Mouse (Mus musculus) bone marrow macrophage, adult 2 months (primary cell): ENCODE measurements around the gene Arid3b. TPM values are rescaled to one million over a fixed set of nuclear protein-coding genes. Genes with fewer than 3 reads are reported as not detected.

Source experiments
- H3K27ac ChIP-seq: 2 replicates; pipeline ENCODE4 v1.5.1; 2012; ENCODE audit warnings: low read depth, low read length; ENCODE audit not compliant: insufficient read depth
- H3K4me1 ChIP-seq: 2 replicates; pipeline ENCODE4 v1.6.1; 2012; ENCODE audit warnings: low read length; ENCODE audit not compliant: control insufficient read depth, insufficient read depth
- H3K4me3 ChIP-seq: 2 replicates; pipeline ENCODE4 v1.5.1; 2012; ENCODE audit warnings: mild to moderate bottlenecking, low read length, moderate library complexity; ENCODE audit not compliant: insufficient read depth
- CTCF ChIP-seq: IDR thresholded peaks from 2 replicates; pipeline ENCODE4 v1.5.1; 2012; ENCODE audit warnings: low read depth, mild to moderate bottlenecking, low read length, moderate library complexity
- POLR2A ChIP-seq: IDR thresholded peaks from 2 replicates; pipeline ENCODE4 v1.6.1; 2012; ENCODE audit warnings: mild to moderate bottlenecking, low read depth, low read length, borderline replicate concordance
- polyA plus RNA-seq: library from polyadenylated mRNA; stranded (reverse); fragments of >200 nt; gene quantifications from 2 replicates; pipeline ENCODE4 v1.2.4, GENCODE M21; 2012; ENCODE audit not compliant: missing spikeins, insufficient read depth, insufficient read length

Gene Arid3b
- polyA plus RNA-seq, 1 experiment: 16.0 TPM

DNA sequence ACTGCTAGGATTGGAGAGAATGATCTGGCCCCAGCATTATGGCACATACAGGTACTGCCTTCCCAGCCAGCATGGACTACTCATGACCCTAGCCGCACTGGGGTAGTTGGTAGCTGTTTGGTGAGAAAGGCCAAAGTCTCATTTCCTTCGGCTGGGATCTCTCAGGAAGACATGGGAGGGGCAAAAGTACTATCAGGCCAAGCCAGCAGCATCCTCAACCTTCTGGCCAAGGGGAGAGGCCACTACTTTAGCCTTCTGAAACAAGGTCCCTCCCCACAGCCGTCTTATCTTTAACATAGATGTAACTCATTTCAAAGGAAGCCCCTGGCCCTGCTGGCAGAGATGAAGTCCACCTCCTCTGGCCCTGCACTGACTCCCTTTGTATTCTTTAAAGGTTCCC, 79.0 kb downstream of the Arid3b start:
- H3K27ac ChIP-seq: no peak overlapping the region
- TF ChIP-seq POLR2A: no peak
- no peak for TF ChIP-seq CTCF
- H3K4me3 ChIP-seq: no peak overlapping the region
- H3K4me1 ChIP-seq: peaks cover 8% of the 10 kb centered on the region

GRCm38 (mm10) chr9:57750901-57751300, 85.7 kb downstream of the Arid3b start:
- Histone ChIP-seq H3K4me3 (no peak overlapping the region), H3K4me1 (no peaks in the 10 kb centered on the region), H3K27ac (no peak overlapping the region)
- no peak for TF ChIP-seq CTCF
- no peak for TF ChIP-seq POLR2A

- TF ChIP-seq CTCF (no peak), POLR2A (no peak)
- no peak overlapping the region for H3K4me3 ChIP-seq
- no peaks in the 10 kb centered on the region for H3K4me1 ChIP-seq
- H3K27ac ChIP-seq: no peak overlapping the region
These were observed 87.8 kb downstream of the Arid3b start for GRCm38 (mm10) chr9:57748831-57749230.

- TF ChIP-seq POLR2A (no peak), CTCF (no peak)
- H3K4me1 ChIP-seq: no peaks in the 10 kb centered on the region
These were observed 88.5 kb downstream of the Arid3b start for GRCm38 (mm10) chr9:57748137-57748536.

DNA sequence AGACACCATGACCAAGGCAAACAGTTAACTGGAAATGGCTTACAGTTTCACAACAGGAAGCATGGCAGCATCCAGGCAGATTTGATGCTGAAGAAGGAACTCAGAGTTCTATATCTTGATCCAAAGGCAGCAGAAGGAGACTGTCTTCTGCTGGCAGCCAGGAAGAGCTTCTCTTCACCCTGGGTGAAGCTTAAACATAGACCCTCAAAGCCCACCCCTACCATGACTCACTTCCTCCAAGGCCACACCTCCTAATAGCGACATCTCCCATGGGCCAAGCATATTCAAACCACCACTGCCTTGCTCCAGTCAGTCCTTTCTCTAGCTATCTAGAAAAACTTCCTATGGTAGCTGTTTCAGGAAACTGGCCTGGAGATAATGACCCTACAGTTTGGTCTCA, 89.5 kb downstream of the Arid3b start:
- Histone ChIP-seq H3K4me1 (no peaks in the 10 kb centered on the region), H3K4me3 (no peak overlapping the region), H3K27ac (no peak overlapping the region)
- TF ChIP-seq CTCF (no peak), POLR2A (no peak)

More at GRCm38 (mm10) chr9:57748137-57748536, 88.5 kb downstream of the Arid3b start:
- no peak overlapping the region for H3K27ac ChIP-seq
- no peak overlapping the region for H3K4me3 ChIP-seq

GRCm38 (mm10) chr9:57744462-57745091, 92.0 kb downstream of the Arid3b start:
- no peak overlapping the region for H3K4me3 ChIP-seq
- no peaks in the 10 kb centered on the region for H3K4me1 ChIP-seq
- TF ChIP-seq CTCF (no peak), POLR2A (no peak)
- H3K27ac ChIP-seq: no peak overlapping the region

Other genes with a start within 250 kb of the Arid3b start
- gene Ulk3, start 247.3 kb downstream of the Arid3b start, polyA plus RNA-seq: 17.2 and 23.0 TPM in 2 replicates
- gene Cplx3, start 230.5 kb downstream of the Arid3b start, polyA plus RNA-seq: not detected in 2 replicates
- gene Lman1l, start 216.0 kb downstream of the Arid3b start, polyA plus RNA-seq: not detected in 2 replicates
- gene Csk, start 183.2 kb downstream of the Arid3b start, polyA plus RNA-seq: 125 and 126 TPM in 2 replicates
- not detected in 2 replicates for gene Cyp1a2, start 153.1 kb downstream of the Arid3b start, polyA plus RNA-seq
- not detected in 2 replicates for gene Cyp1a1, start 148.9 kb downstream of the Arid3b start, polyA plus RNA-seq
- 12.8 and 13.0 TPM in 2 replicates for gene Edc3, start 128.3 kb downstream of the Arid3b start, polyA plus RNA-seq
- 72.4 and 84.2 TPM in 2 replicates for gene Clk3, start 70.9 kb downstream of the Arid3b start, polyA plus RNA-seq
- 73.3 and 80.0 TPM in 2 replicates for gene Ubl7, start 74.2 kb upstream of the Arid3b start, polyA plus RNA-seq
- 0.80 and 1.0 TPM in 2 replicates for gene Sema7a, start 103.3 kb upstream of the Arid3b start, polyA plus RNA-seq
- gene Cyp11a1, start 169.6 kb upstream of the Arid3b start, polyA plus RNA-seq: 0.36 TPM in 1 of 2 replicates, not detected in the other
- not detected in 2 replicates for gene Stra6, start 227.0 kb upstream of the Arid3b start, polyA plus RNA-seq